Mouse (Mus musculus): ENCODE measurements around the gene Eef1b2. TPM values are rescaled to one million over a fixed set of nuclear protein-coding genes. Genes with fewer than 3 reads are reported as not detected.
"Not testable (repeated sequence)": the region's sequence is repeated elsewhere in the genome, so short reads cannot be mapped to it uniquely, and the experiment has no call there.

Eef1b2 gene
- polyA plus RNA-seq (2012; rRNA removed), result 51.0 and 59.0 TPM in 2 replicates

DNA sequence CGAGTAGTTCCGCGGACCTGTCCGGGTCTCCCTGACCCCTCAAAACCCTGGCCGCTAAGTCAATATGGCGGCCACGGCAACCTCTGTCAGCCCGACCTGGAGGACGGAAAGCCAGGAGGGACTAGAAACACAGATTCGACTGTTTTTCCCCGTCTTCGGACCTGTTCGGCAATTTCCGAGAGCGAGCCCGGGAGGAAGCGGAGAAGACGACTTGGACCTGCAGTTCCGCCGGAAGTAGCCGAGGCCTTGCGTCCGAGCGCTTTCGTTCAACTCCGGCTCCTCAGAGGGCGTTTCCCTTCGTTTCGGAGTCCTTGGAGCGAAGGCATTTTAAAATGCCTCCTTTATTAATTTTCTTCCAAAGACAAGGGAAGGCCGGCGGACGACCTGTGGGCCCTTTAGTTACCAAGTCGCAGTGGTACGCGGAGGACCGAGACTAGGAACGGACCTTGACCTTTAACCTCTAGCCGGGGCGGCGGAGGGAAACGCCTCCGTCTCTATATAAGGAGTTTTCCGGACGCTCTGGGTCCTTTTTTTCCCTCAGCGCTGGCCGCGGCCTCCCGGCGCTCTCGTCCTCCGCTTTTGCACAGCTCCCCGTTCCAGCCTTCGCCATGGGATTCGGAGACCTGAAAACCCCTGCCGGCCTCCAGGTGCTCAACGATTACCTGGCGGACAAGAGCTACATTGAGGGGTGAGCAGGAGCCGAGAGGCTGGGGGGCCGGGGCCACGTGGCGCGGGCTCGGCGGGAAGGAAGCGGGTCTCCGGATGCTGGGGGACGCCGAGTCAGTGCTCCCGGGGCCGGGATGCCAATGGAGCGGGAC lies at the start of gene Eef1b2, which contains the start of gene Ndufs1:
Gene Eef1b2 (plus strand): TSS at position 222 of the 818 bp plus-strand sequence.
Gene Ndufs1 (minus strand): TSS at position 230 of the 818 bp plus-strand sequence.
- no peak for TF ChIP-seq CTCF (IDR thresholded peaks at IDR 0.05; ENCODE audit: control insufficient read depth, insufficient read depth, insufficient replicate concordance, low read depth, low read length)
- TF ChIP-seq POLR2A (IDR thresholded peaks at IDR 0.05; ENCODE audit: control insufficient read depth, low read depth, low read length), result peak; percentile 77

DNA sequence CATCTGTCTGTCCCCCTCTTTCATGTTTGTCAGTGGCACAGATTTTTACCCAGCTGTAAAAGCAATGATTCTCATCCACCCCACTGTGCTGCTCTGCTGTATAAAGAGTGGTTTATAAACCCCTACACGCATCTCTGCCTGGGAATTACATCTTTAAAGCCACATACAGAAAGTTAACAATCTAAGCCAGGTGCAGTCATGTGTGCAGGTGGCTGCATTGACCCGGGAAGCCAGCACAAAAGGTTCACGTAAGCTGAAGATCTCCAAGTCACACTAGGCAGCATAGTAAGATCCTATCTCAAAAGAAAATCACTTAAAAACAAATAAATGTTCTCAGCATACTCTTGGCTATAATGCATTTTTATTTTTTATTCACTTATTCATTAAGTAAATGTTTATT lies 47.4 kb upstream of the Eef1b2 start:
- Histone ChIP-seq H3K4me3 (ENCODE audit: control insufficient read depth, low read depth, low read length) (no peak overlapping the region), H3K4me1 (ENCODE audit: control insufficient read depth, insufficient read depth, low read length) (peaks cover 4% of the 10 kb centered on the region; the same call in 1 of the 2 replicates), H3K27me3 (ENCODE audit: control insufficient read depth, insufficient read depth, low read length) (no peaks in the 10 kb centered on the region), H3K36me3 (ENCODE audit: control insufficient read depth, insufficient read depth, low read length) (no peaks in the 10 kb centered on the region; the same call in 1 of the 2 replicates), H3K27ac (ENCODE audit: control insufficient read depth, insufficient read depth, low read depth, low read length) (no peak overlapping the region)
- no peak for TF ChIP-seq POLR2A (IDR thresholded peaks at IDR 0.05; ENCODE audit: control insufficient read depth, low read depth, low read length)
- no peak for TF ChIP-seq CTCF (IDR thresholded peaks at IDR 0.05; ENCODE audit: control insufficient read depth, insufficient read depth, insufficient replicate concordance, low read depth, low read length)

More for the DNA sequence above, at the start of gene Eef1b2, which contains the start of gene Ndufs1:
- H3K27ac ChIP-seq (ENCODE audit: control insufficient read depth, insufficient read depth, low read depth, low read length), result peak within 1 kb of the TSS; percentile 76
- no peaks in the 10 kb centered on the region for H3K27me3 ChIP-seq (ENCODE audit: control insufficient read depth, insufficient read depth, low read length)
- peaks cover 1% of the 10 kb centered on the region for H3K36me3 ChIP-seq (ENCODE audit: control insufficient read depth, insufficient read depth, low read length)
- peak within 1 kb of the TSS; percentile 99 for H3K4me3 ChIP-seq (ENCODE audit: control insufficient read depth, low read depth, low read length)
- H3K4me1 ChIP-seq (ENCODE audit: control insufficient read depth, insufficient read depth, low read length), result peaks cover 5% of the 10 kb centered on the region; the same call in 1 of the 2 replicates

DNA sequence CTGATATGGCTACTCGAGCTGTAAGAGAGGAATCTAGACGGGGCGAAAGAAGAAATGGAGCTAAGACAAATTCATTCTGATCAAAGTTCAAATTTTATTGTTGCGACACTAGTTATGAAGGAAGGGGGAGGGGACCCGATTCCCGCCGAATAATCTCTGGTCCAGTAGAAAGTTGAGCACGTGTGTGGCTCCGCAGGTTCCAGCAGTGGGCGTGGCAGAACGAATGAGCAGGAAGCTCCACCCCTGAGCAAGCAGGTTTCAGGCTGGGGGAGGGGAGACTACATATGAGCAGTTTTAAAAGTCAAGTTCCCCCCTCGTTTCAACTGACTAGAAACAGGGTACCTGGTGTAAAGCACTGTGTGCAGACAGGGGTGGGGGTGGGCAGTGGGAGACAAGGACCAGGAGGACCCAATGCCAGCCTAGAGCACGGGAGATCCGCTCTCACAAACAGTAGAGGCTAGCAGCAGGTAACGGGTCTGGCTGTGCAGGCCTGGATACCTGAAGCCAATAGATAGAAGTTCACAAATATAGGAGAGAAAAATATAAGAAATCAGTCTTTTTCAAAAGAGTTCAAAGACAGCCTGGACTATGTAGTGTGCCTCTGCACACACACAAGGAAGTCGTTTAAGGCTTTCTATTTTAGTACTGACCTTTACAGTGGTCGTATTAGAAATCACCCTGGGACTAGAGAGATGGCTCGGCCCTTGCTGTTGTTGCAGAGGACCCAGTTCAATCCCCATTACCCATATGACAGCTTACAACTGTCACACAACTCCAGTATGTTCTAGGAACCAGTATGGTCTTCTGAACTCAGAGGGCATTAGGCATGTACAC lies 46.6 kb upstream of the Eef1b2 start:
- Histone ChIP-seq H3K27ac (ENCODE audit: control insufficient read depth, insufficient read depth, low read depth, low read length) (no peak overlapping the region), H3K4me3 (ENCODE audit: control insufficient read depth, low read depth, low read length) (no peak overlapping the region), H3K27me3 (ENCODE audit: control insufficient read depth, insufficient read depth, low read length) (no peaks in the 10 kb centered on the region), H3K36me3 (ENCODE audit: control insufficient read depth, insufficient read depth, low read length) (no peaks in the 10 kb centered on the region; the same call in 1 of the 2 replicates), H3K4me1 (ENCODE audit: control insufficient read depth, insufficient read depth, low read length) (peaks cover 4% of the 10 kb centered on the region; the same call in 1 of the 2 replicates)
- no peak for TF ChIP-seq CTCF (IDR thresholded peaks at IDR 0.05; ENCODE audit: control insufficient read depth, insufficient read depth, insufficient replicate concordance, low read depth, low read length)
- TF ChIP-seq POLR2A (IDR thresholded peaks at IDR 0.05; ENCODE audit: control insufficient read depth, low read depth, low read length), result no peak

DNA sequence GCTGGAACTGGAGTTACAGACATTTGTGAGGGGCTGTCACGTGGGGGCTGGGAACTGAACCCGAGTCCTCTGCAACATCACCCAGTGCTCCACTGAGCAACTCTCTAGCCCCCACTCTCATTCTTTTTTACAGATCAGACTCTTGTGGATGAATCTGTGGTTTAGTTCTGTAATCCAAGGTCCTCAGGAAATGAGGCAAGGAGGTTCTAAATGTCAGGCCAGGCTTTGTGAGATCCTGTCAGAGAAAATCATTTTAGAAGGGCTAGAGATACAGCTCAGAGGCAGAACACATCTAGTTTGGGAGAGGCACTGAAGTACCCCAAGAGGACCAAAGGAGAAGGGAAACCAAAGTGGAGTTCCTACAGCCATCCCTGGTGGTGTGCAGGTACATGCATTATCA lies 45.7 kb upstream of the Eef1b2 start:
- TF ChIP-seq CTCF (IDR thresholded peaks at IDR 0.05; ENCODE audit: control insufficient read depth, insufficient read depth, insufficient replicate concordance, low read depth, low read length) (no peak), POLR2A (IDR thresholded peaks at IDR 0.05; ENCODE audit: control insufficient read depth, low read depth, low read length) (no peak)
- Histone ChIP-seq H3K4me1 (ENCODE audit: control insufficient read depth, insufficient read depth, low read length) (peaks cover 4% of the 10 kb centered on the region; the same call in 1 of the 2 replicates), H3K4me3 (ENCODE audit: control insufficient read depth, low read depth, low read length) (no peak overlapping the region), H3K36me3 (ENCODE audit: control insufficient read depth, insufficient read depth, low read length) (no peaks in the 10 kb centered on the region), H3K27ac (ENCODE audit: control insufficient read depth, insufficient read depth, low read depth, low read length) (no peak overlapping the region), H3K27me3 (ENCODE audit: control insufficient read depth, insufficient read depth, low read length) (no peaks in the 10 kb centered on the region)

DNA sequence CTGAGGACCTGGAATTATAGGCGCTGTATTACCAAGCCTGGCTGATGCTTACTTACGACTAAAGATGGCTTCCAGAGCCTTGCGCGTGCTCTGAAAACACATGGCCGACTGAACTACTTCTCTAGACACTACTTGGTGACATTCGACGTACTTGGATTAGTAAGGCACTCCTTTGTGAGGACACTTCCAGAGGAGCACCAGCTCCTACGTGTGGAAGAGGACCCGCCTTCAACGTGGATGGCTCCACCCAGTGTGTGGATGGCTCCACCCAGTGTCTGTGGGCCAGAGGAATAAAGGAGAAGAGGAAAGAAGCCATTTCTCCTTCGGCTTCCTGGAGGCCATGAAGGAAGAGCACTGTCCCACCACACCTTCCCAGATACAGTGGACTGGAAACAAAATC lies 44.9 kb upstream of the Eef1b2 start:
- H3K4me1 ChIP-seq (ENCODE audit: control insufficient read depth, insufficient read depth, low read length), result peaks cover 4% of the 10 kb centered on the region; the same call in 1 of the 2 replicates
- H3K27me3 ChIP-seq (ENCODE audit: control insufficient read depth, insufficient read depth, low read length), result no peaks in the 10 kb centered on the region

DNA sequence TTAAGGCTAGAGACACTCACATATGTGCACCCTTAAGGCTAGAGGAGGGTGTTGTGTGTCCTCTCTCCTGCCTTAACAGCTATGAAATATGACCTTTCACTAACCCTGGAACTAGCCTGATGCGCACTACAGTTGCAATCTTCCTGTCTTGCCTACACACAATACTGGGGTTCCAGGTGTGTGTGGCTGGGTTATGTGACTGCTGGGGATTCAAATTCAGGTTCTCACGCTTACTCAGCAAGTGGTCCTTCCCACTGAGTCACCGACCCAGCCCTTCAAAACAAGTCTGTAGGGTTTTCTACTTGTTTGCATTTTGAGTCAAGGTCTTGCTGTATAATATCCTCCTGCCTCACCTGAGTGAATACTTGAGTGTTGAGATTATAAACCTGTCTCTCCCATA lies 42.1 kb upstream of the Eef1b2 start:
- H3K4me3 ChIP-seq (ENCODE audit: control insufficient read depth, low read depth, low read length), result no peak overlapping the region
- no peak for TF ChIP-seq CTCF (IDR thresholded peaks at IDR 0.05; ENCODE audit: control insufficient read depth, insufficient read depth, insufficient replicate concordance, low read depth, low read length)
- H3K4me1 ChIP-seq (ENCODE audit: control insufficient read depth, insufficient read depth, low read length), result peaks cover 6% of the 10 kb centered on the region; the same call in 1 of the 2 replicates
- no peaks in the 10 kb centered on the region for H3K36me3 ChIP-seq (ENCODE audit: control insufficient read depth, insufficient read depth, low read length)
- no peak overlapping the region for H3K27ac ChIP-seq (ENCODE audit: control insufficient read depth, insufficient read depth, low read depth, low read length)
- no peaks in the 10 kb centered on the region for H3K27me3 ChIP-seq (ENCODE audit: control insufficient read depth, insufficient read depth, low read length)

More for the DNA sequence above, 44.9 kb upstream of the Eef1b2 start:
- H3K27ac ChIP-seq (ENCODE audit: control insufficient read depth, insufficient read depth, low read depth, low read length), result no peak overlapping the region
- no peaks in the 10 kb centered on the region for H3K36me3 ChIP-seq (ENCODE audit: control insufficient read depth, insufficient read depth, low read length)
- TF ChIP-seq CTCF (IDR thresholded peaks at IDR 0.05; ENCODE audit: control insufficient read depth, insufficient read depth, insufficient replicate concordance, low read depth, low read length) (no peak), POLR2A (IDR thresholded peaks at IDR 0.05; ENCODE audit: control insufficient read depth, low read depth, low read length) (no peak)
- H3K4me3 ChIP-seq (ENCODE audit: control insufficient read depth, low read depth, low read length), result peak overlapping the region; percentile 50

DNA sequence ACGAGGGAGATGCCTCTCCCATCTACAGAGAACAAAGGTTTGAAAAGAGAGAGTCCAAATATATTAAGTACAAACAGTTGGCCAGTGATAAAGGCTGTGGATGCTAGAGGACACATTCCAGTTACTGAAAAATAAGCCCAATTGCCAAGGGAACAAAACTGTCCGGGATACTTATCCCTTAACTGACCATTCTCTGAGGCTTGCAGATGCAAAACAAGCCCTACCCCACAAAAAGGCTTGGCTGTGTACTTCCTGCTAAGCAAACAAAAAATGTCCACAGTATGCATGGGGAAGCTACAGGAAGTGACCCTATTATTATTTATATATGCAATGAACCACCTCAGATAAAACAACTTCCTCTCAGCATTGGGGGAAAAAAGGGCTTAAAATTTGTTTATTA lies 38.7 kb upstream of the Eef1b2 start:
- peaks cover 4% of the 10 kb centered on the region for H3K4me1 ChIP-seq (ENCODE audit: control insufficient read depth, insufficient read depth, low read length)
- H3K4me3 ChIP-seq (ENCODE audit: control insufficient read depth, low read depth, low read length), result no peak overlapping the region
- no peaks in the 10 kb centered on the region for H3K36me3 ChIP-seq (ENCODE audit: control insufficient read depth, insufficient read depth, low read length)
- H3K27ac ChIP-seq (ENCODE audit: control insufficient read depth, insufficient read depth, low read depth, low read length), result no peak overlapping the region
- no peaks in the 10 kb centered on the region for H3K27me3 ChIP-seq (ENCODE audit: control insufficient read depth, insufficient read depth, low read length)
- TF ChIP-seq POLR2A (IDR thresholded peaks at IDR 0.05; ENCODE audit: control insufficient read depth, low read depth, low read length) (no peak), CTCF (IDR thresholded peaks at IDR 0.05; ENCODE audit: control insufficient read depth, insufficient read depth, insufficient replicate concordance, low read depth, low read length) (no peak)

DNA sequence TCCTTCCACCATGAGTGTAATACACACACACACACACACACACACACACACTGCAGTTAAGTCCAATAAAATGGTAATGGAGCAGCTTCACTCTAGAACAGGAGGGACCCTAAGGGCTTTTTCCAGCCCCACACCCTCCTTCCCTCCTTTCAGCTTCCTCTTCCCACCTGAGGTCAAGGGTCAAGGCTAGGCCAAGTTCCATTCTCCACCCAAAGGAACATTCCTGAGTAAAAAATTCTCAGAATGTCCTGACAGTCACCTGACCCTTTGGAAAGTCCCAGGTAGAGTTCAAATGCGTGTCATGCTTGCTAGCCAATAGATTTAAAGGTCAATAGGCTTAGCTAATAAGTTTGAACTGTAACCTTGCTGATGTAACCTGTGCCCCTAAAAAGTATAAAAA lies 38.0 kb upstream of the Eef1b2 start:
- H3K4me3 ChIP-seq (ENCODE audit: control insufficient read depth, low read depth, low read length); H3K27me3 ChIP-seq (ENCODE audit: control insufficient read depth, insufficient read depth, low read length); H3K27ac ChIP-seq (ENCODE audit: control insufficient read depth, insufficient read depth, low read depth, low read length); H3K36me3 ChIP-seq (ENCODE audit: control insufficient read depth, insufficient read depth, low read length); H3K4me1 ChIP-seq (ENCODE audit: control insufficient read depth, insufficient read depth, low read length): not testable (repeated sequence)

Measured in testis, adult 2 months (tissue).